Mouse (Mus musculus) liver, adult 2 months (tissue): ENCODE measurements around the gene Nup88.

Experiments used
- CTCF ChIP-seq: fragments of 200-500 bp; IDR thresholded peaks from 2 replicates; pipeline ENCODE4 v1.5.1; 2011; ENCODE audit warnings: low read depth, low read length, control low read depth
- POLR2A ChIP-seq: fragments of 200-500 bp; IDR thresholded peaks from 2 replicates; pipeline ENCODE4 v1.6.1; 2011; ENCODE audit warnings: low read length, control low read depth; ENCODE audit not compliant: insufficient read depth; ENCODE audit errors: extremely low read depth

DNA sequence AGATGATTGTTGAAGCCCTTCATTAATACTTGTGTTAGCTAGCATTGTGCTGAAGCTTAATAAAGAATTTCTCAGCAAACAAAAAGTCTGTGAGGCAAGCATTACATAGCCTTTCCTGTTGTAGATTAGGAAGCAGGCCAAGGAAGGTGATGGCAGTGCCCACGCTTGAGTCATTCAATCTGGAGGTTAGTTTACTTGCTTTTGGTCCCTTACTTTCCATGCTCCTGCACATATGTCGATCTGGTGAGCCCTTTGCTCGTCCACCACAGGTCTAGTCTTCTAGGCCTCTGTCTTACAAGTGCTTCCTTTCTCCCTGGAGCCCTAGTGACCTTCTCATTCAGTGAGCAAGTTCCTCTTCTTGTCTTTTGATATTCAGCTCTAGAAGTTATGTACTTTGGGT, 63.1 kb downstream of the Nup88 start:
- TF ChIP-seq CTCF: no peak
- no peak for TF ChIP-seq POLR2A
